Mouse (Mus musculus): ENCODE measurements around the gene Pdk3.

DNA sequence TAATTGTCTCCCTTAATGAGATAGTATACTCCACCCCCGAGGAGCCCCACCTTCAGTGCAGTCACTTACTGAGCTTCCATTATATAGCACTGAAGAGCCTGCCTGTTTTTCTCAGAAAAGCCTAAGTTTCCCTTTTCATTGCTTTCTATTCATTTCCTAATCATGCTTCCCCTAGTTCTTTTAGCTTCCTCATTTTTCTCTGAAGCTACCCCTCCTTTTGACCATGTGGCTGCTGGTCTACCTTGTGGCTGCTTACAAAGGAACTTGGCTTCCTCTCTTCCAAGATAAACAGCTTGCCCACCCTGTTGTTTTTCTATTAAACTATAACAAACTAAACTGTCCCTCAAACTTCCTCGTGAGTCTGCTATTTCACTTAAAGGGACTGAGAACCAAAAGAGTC is 31.4 kb upstream of the Pdk3 start:
- TF ChIP-seq POLR2A (IDR thresholded peaks at IDR 0.05; ENCODE audit: insufficient read depth, low read length) (no peak), CTCF (IDR thresholded peaks at IDR 0.05; ENCODE audit: low read depth, low read length) (no peak)

Data from ES-Bruce4 (cell line).